Mouse (Mus musculus): ENCODE data around the gene Aprt. TPM values are rescaled to one million over a fixed set of nuclear protein-coding genes. Genes with fewer than 3 reads are reported as not detected.
A peak's percentile ranks its signal among the peaks of the same experiment; 100 is the strongest.
"Not testable (repeated sequence)": the region's sequence is repeated elsewhere in the genome, so short reads cannot be mapped to it uniquely, and the experiment has no call there.

The Aprt gene
- polyA plus RNA-seq, 1 experiment from 2014 or later, result 187 TPM

- ATAC-seq (ENCODE audit: insufficient read depth), result no peak
These were observed 3.1 kb downstream of the Aprt start for GRCm38 (mm10) chr8:122573577-122573976.

DNA sequence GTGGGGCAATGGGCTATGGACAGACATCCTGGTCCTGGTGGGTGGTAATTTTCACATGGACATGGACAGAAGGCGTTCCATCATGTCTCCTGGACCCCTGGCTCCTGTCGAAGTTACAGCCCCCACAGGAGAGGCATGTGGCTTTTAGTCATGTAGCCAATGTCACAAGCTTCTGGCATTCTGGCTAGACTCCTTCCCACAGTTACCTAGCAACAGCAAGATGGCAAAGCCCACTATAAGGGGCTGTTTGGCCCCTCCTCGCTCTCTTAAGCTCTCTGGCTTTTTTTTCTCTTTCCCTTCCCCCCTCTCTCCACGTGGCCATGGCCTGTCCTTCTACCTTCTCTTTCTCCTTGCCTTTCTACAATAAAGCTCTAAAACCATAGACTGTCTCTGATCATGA lies 3.5 kb downstream of the Aprt start:
- Histone ChIP-seq H3K4me2 (0 out of 2 replicates have a peak overlapping the region, but pooled peaks have one; percentile 7), H3K36me3 (replicated peaks) (peaks cover 56% of the 10 kb centered on the region), H3K4me1 (replicated peaks) (peaks cover 88% of the 10 kb centered on the region), H3K27ac (replicated peaks) (peak overlapping the region; percentile 80)
- ATAC-seq (ENCODE audit: insufficient read depth); H3K9me3 ChIP-seq (replicated peaks); H3K4me3 ChIP-seq (replicated peaks); H3K27me3 ChIP-seq; H3K9ac ChIP-seq: not testable (repeated sequence)
- 50% methylated on average over 4 of the region's 4 CpGs for WGBS (ENCODE audit: insufficient replicate concordance)

More at GRCm38 (mm10) chr8:122573577-122573976, 3.1 kb downstream of the Aprt start:
- H3K4me2 ChIP-seq, result 0 out of 2 replicates have a peak overlapping the region, but pooled peaks have one; percentile 7
- no peak overlapping the region for H3K9ac ChIP-seq
- H3K9me3 ChIP-seq (replicated peaks), result no peaks in the 10 kb centered on the region
- peaks cover 56% of the 10 kb centered on the region for H3K36me3 ChIP-seq (replicated peaks)
- H3K4me1 ChIP-seq (replicated peaks), result peaks cover 88% of the 10 kb centered on the region
- no peak overlapping the region for H3K4me3 ChIP-seq (replicated peaks)
- 40% methylated on average over 9 of the region's 9 CpGs for WGBS (ENCODE audit: insufficient replicate concordance)
- H3K27me3 ChIP-seq, result no peaks in the 10 kb centered on the region; the same call in 1 of the 2 replicates
- peak overlapping the region; percentile 80 for H3K27ac ChIP-seq (replicated peaks)

- Histone ChIP-seq H3K4me3 (replicated peaks) (no peak overlapping the region), H3K9ac (no peak overlapping the region), H3K9me3 (replicated peaks) (no peaks in the 10 kb centered on the region), H3K4me2 (no peak overlapping the region), H3K27me3 (no peaks in the 10 kb centered on the region), H3K4me1 (replicated peaks) (peaks cover 88% of the 10 kb centered on the region), H3K27ac (replicated peaks) (no peak overlapping the region; the same call in 1 of the 2 replicates), H3K36me3 (replicated peaks) (peaks cover 56% of the 10 kb centered on the region)
- WGBS (ENCODE audit: insufficient replicate concordance), result 92% methylated on average over 3 of the region's 3 CpGs
- ATAC-seq (ENCODE audit: insufficient read depth), result no peak
These were observed 4.0 kb downstream of the Aprt start for GRCm38 (mm10) chr8:122572751-122573150.

GRCm38 (mm10) chr8:122571750-122572267 lies 4.9 kb downstream of the Aprt start:
- Histone ChIP-seq H3K9me3 (replicated peaks) (no peaks in the 10 kb centered on the region), H3K4me3 (replicated peaks) (no peak overlapping the region), H3K27ac (replicated peaks) (no peak overlapping the region), H3K4me2 (no peak overlapping the region), H3K9ac (no peak overlapping the region), H3K36me3 (replicated peaks) (peaks cover 56% of the 10 kb centered on the region), H3K4me1 (replicated peaks) (peaks cover 90% of the 10 kb centered on the region), H3K27me3 (no peaks in the 10 kb centered on the region)
- 89% methylated on average over 17 of the region's 17 CpGs for WGBS (ENCODE audit: insufficient replicate concordance)
- ATAC-seq (ENCODE audit: insufficient read depth), result no peak

DNA sequence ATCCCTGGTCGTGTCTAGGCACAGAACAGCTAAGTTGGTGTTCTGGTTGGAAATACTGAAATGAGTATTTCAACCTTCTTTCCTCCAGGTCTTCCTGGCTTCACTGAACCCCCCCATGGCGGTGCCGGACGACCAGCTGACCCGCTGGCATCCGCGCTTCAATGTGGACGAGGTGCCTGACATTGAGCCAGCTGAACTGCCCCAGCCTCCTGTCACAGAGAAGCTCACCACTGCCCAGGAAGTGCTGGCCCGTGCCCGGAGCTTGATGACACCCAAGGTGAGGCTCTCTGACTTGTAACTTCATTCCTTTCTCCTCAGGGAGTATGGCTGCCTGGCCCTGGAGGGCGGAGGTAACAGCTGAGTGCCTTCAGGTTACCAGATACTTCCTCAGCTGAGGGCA lies 5.6 kb downstream of the Aprt start:
- no peak overlapping the region for H3K9ac ChIP-seq
- peaks cover 90% of the 10 kb centered on the region for H3K4me1 ChIP-seq (replicated peaks)
- H3K36me3 ChIP-seq (replicated peaks), result peaks cover 56% of the 10 kb centered on the region
- H3K4me2 ChIP-seq, result no peak overlapping the region
- no peak for ATAC-seq (ENCODE audit: insufficient read depth)
- H3K27me3 ChIP-seq, result no peaks in the 10 kb centered on the region
- WGBS (ENCODE audit: insufficient replicate concordance), result 91% methylated on average over 11 of the region's 11 CpGs
- no peaks in the 10 kb centered on the region for H3K9me3 ChIP-seq (replicated peaks)
- H3K4me3 ChIP-seq (replicated peaks), result no peak overlapping the region
- no peak overlapping the region for H3K27ac ChIP-seq (replicated peaks)

GRCm38 (mm10) chr8:122569996-122570395 lies 6.7 kb downstream of the Aprt start:
- Histone ChIP-seq H3K4me2 (peak overlapping the region; percentile 90), H3K27ac (replicated peaks) (peak overlapping the region; percentile 90; the same call in 1 of the 2 replicates), H3K4me1 (replicated peaks) (peaks cover 88% of the 10 kb centered on the region), H3K27me3 (no peaks in the 10 kb centered on the region), H3K36me3 (replicated peaks) (peaks cover 56% of the 10 kb centered on the region), H3K9ac (0 out of 2 replicates have a peak overlapping the region, but pooled peaks have one; percentile 92), H3K9me3 (replicated peaks) (no peaks in the 10 kb centered on the region), H3K4me3 (replicated peaks) (peak overlapping the region; percentile 88)
- no peak for ATAC-seq (ENCODE audit: insufficient read depth)
- 96% methylated on average over 16 of the region's 16 CpGs for WGBS (ENCODE audit: insufficient replicate concordance)

DNA sequence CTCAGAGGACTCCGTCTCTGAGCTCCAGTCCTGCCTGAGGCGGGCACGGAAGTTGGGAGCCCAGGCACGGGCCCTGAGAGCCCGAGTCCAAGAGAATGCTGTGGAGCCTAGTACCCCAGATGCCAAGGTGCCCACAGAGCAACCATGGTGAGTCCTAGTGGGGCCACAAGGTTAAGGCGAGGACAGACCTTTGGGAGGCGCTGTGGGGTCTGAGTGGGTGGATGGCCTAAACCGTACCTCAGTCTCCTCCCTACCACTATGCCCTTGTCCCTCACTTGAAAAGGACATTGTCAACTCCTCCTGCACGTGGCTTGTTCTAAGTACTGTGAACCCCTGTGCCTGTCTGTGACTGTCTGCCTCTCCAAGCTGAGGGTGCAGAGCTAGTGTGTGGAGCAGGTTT lies 7.4 kb downstream of the Aprt start:
- Histone ChIP-seq H3K4me1 (replicated peaks) (peaks cover 85% of the 10 kb centered on the region), H3K27me3 (no peaks in the 10 kb centered on the region), H3K27ac (replicated peaks) (peak overlapping the region; percentile 90), H3K36me3 (replicated peaks) (peaks cover 55% of the 10 kb centered on the region), H3K4me2 (peak overlapping the region; percentile 90), H3K9ac (peak overlapping the region; percentile 92), H3K4me3 (replicated peaks) (peak overlapping the region; percentile 88), H3K9me3 (replicated peaks) (no peaks in the 10 kb centered on the region)
- WGBS (ENCODE audit: insufficient replicate concordance), result 52% methylated on average over 9 of the region's 9 CpGs
- no peak for ATAC-seq (ENCODE audit: insufficient read depth)

DNA sequence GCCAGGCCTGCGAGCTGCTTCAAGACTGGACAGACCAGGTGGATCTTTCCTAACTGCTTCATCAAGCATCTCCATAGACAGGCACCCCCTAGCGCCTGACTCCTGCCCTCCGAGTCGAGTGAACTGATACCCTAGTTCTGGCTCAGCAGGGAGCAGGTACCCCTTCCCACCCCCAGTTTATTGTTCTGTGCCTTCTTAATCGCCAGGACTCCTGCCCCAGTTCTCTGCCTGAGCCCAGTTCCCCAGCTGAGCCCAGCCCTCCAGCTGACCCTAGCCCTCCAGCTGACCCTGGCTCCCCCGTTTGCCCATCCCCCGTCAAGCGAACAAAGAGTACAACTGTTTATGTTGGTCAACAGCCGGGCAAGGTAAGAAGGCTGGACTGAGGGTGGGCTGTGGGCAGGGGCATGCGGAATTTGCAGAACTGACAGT lies 7.8 kb downstream of the Aprt start:
- peak overlapping the region; percentile 88 for H3K4me3 ChIP-seq (replicated peaks)
- H3K4me2 ChIP-seq, result peak overlapping the region; percentile 90
- peaks cover 80% of the 10 kb centered on the region for H3K4me1 ChIP-seq (replicated peaks)
- no peaks in the 10 kb centered on the region for H3K9me3 ChIP-seq (replicated peaks)
- no peak for ATAC-seq (ENCODE audit: insufficient read depth)
- H3K27me3 ChIP-seq, result no peaks in the 10 kb centered on the region
- H3K36me3 ChIP-seq (replicated peaks), result peaks cover 51% of the 10 kb centered on the region
- 10% methylated on average over 10 of the region's 10 CpGs for WGBS (ENCODE audit: insufficient replicate concordance)
- H3K9ac ChIP-seq, result peak overlapping the region; percentile 92
- H3K27ac ChIP-seq (replicated peaks), result peak overlapping the region; percentile 90

DNA sequence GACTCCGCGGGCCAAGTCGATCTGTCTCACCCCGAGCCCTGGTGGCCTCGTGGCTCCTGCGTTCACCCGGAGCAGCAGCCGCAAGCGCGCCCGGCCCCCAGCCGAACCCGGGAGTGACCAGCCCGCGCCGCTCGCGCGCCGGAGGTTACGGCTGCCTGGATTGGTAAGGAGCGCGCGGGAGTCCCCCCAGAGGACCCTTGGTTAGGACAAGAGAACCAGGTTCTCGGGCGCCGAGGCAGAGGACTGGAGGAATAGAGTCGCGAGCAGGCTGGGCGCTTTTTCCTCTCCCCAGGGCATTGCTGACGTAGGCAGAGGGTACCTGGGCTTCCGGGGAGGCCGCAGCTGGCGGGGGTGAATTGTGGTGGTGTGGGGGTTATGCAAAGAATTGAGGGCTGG lies 8.6 kb downstream of the Aprt start:
- H3K9me3 ChIP-seq (replicated peaks), result no peaks in the 10 kb centered on the region
- H3K27me3 ChIP-seq, result no peaks in the 10 kb centered on the region
- H3K27ac ChIP-seq (replicated peaks), result peak overlapping the region; percentile 90
- peak overlapping the region; percentile 92 for H3K9ac ChIP-seq
- peaks cover 72% of the 10 kb centered on the region for H3K4me1 ChIP-seq (replicated peaks)
- ATAC-seq (ENCODE audit: insufficient read depth), result peak; percentile 26
- peak overlapping the region; percentile 88 for H3K4me3 ChIP-seq (replicated peaks)
- H3K36me3 ChIP-seq (replicated peaks), result peaks cover 43% of the 10 kb centered on the region
- peak overlapping the region; percentile 90 for H3K4me2 ChIP-seq
- under 1% methylated on average over 34 of the region's 34 CpGs for WGBS (ENCODE audit: insufficient replicate concordance)

- H3K4me3 ChIP-seq (replicated peaks), result peak within 1 kb of the TSS; percentile 88
- ATAC-seq (ENCODE audit: insufficient read depth), result peak; percentile 94
- under 1% methylated on average over 62 of the region's 62 CpGs for WGBS (ENCODE audit: insufficient replicate concordance)
- H3K27ac ChIP-seq (replicated peaks), result peak within 1 kb of the TSS; percentile 90
- no peaks in the 10 kb centered on the region for H3K27me3 ChIP-seq
- peak within 1 kb of the TSS; percentile 90 for H3K4me2 ChIP-seq
- peaks cover 67% of the 10 kb centered on the region for H3K4me1 ChIP-seq (replicated peaks)
- peaks cover 37% of the 10 kb centered on the region for H3K36me3 ChIP-seq (replicated peaks)
- peak within 1 kb of the TSS; percentile 92 for H3K9ac ChIP-seq
- no peaks in the 10 kb centered on the region for H3K9me3 ChIP-seq (replicated peaks)
These were observed 9.2 kb downstream of the Aprt start, which contains the start of gene Cdt1 for GRCm38 (mm10) chr8:122567361-122568108. TSS of gene Cdt1 (plus strand) at chr8:122568015.

- H3K9ac ChIP-seq, result peak overlapping the region; percentile 92
These were observed 9.9 kb downstream of the Aprt start for GRCm38 (mm10) chr8:122566766-122567165.

More at GRCm38 (mm10) chr8:122566766-122567165, 9.9 kb downstream of the Aprt start:
- Histone ChIP-seq H3K36me3 (replicated peaks) (peaks cover 29% of the 10 kb centered on the region), H3K9me3 (replicated peaks) (no peaks in the 10 kb centered on the region), H3K4me2 (peak overlapping the region; percentile 90), H3K4me3 (replicated peaks) (peak overlapping the region; percentile 88), H3K4me1 (replicated peaks) (peaks cover 59% of the 10 kb centered on the region), H3K27ac (replicated peaks) (peak overlapping the region; percentile 82), H3K27me3 (no peaks in the 10 kb centered on the region)
- 12% methylated on average over 6 of the region's 6 CpGs for WGBS (ENCODE audit: insufficient replicate concordance)
- no peak for ATAC-seq (ENCODE audit: insufficient read depth)

All from liver, embryonic 15.5 days (tissue).